Mouse (Mus musculus): ENCODE results near the gene Gm13083. TPM values are rescaled to one million over a fixed set of nuclear protein-coding genes. Genes with fewer than 3 reads are reported as not detected.
"Not testable (repeated sequence)": the region's sequence is repeated elsewhere in the genome, so short reads cannot be mapped to it uniquely, and the experiment has no call there.

Gm13083 gene
- total RNA-seq (2022): not detected

- not testable (repeated sequence) for DNase-seq (ENCODE audit: low spot score)
Measured at GRCm38 (mm10) chr4:143614703-143615102, at the start of gene Gm13083. Gene Gm13083, plus strand, starts transcription at chr4:143615003.

GRCm38 (mm10) chr4:143611927-143612326 is 2.9 kb upstream of the Gm13083 start:
- not testable (repeated sequence) for DNase-seq (ENCODE audit: low spot score)

GRCm38 (mm10) chr4:143618101-143618500 is 3.3 kb downstream of the Gm13083 start:
- not testable (repeated sequence) for DNase-seq (ENCODE audit: low spot score)

GRCm38 (mm10) chr4:143657146-143657545 is 42.3 kb downstream of the Gm13083 start, which contains the start of gene Gm13088:
Gene Gm13088, minus strand, starts transcription at chr4:143657246.
- DNase-seq (ENCODE audit: low spot score): not testable (repeated sequence)

Other genes with a start within 250 kb of the Gm13083 start
- gene Pramel1, start 220.6 kb upstream of the Gm13083 start, total RNA-seq (2022): not detected
- gene Pramef8, start 202.6 kb upstream of the Gm13083 start, total RNA-seq (2022): 10 to 100 TPM in 2 of 4 experiments, 1 to 10 TPM in 2; 8.4 to 11.9 (median 10.0) TPM
- gene Oog4, start 164.7 kb upstream of the Gm13083 start, total RNA-seq (2022): not detected
- gene Gm13043, start 103.7 kb upstream of the Gm13083 start, total RNA-seq (2022): not detected
- not detected for gene Gm13040, start 79.0 kb upstream of the Gm13083 start, total RNA-seq (2022)
- gene BC080695, start 63.3 kb upstream of the Gm13083 start, total RNA-seq (2022): not detected
- gene Gm13057, start 63.3 kb upstream of the Gm13083 start, total RNA-seq (2022): not detected
- gene Gm13088, start 42.2 kb downstream of the Gm13083 start, total RNA-seq (2022): not detected
- gene Gm13089, start 87.7 kb downstream of the Gm13083 start, total RNA-seq (2022): not detected
- gene Gm13078, start 104.5 kb downstream of the Gm13083 start, total RNA-seq (2022): not detected
- not detected for gene Gm13023, start 174.3 kb downstream of the Gm13083 start, total RNA-seq (2022)
- gene Gm13084, start 201.1 kb downstream of the Gm13083 start, total RNA-seq (2022): not detected
- not detected for gene Gm13103, start 231.5 kb downstream of the Gm13083 start, total RNA-seq (2022)

Measured in heart, adult 8-10 months (tissue).